Mouse (Mus musculus) kidney, postnatal 0 days (tissue): ENCODE measurements around the gene Tgm5. TPM values are rescaled to one million over a fixed set of nuclear protein-coding genes. Genes with fewer than 3 reads are reported as not detected.
"Not testable (repeated sequence)": the region's sequence is repeated elsewhere in the genome, so short reads cannot be mapped to it uniquely, and the experiment has no call there.

ENCODE experiments used
- ATAC-seq: fragments of 200-750 bp; cut with Nextera tagmentation; replicated peaks from 2 replicates; pipeline ENCODE4 v1.8.0; 2017; ENCODE audit warnings: low read depth, moderate number of reproducible peaks, moderate TSS enrichment, moderate library complexity; ENCODE audit not compliant: low FRiP score
- DNase-seq: peaks from one replicate; pipeline ENCODE4 v3.0.0-alpha.2; 2016; ENCODE audit warnings: low spot score
- H3K27ac ChIP-seq: fragments of 300-500 bp; sonication (generic); 2 replicates; pipeline ENCODE4 v1.5.1; 2014; ENCODE audit warnings: mild to moderate bottlenecking
- H3K27me3 ChIP-seq: fragments of 300-500 bp; sonication (generic); 2 replicates; pipeline ENCODE4 v1.6.1; 2014; ENCODE audit warnings: low read length, mixed read lengths; ENCODE audit not compliant: insufficient read depth
- H3K36me3 ChIP-seq: fragments of 300-500 bp; sonication (generic); 2 replicates; pipeline ENCODE4 v1.6.1; 2014; ENCODE audit warnings: low read length, mixed read lengths; ENCODE audit not compliant: insufficient read depth
- H3K4me1 ChIP-seq: fragments of 300-500 bp; sonication (generic); replicated peaks from 2 replicates; pipeline ENCODE4 v1.6.1; 2014; ENCODE audit warnings: antibody characterized with exemption, low read length, mixed read lengths; ENCODE audit not compliant: insufficient read depth
- H3K4me2 ChIP-seq: fragments of 300-500 bp; sonication (generic); 2 replicates; pipeline ENCODE4 v1.6.1; 2014; ENCODE audit warnings: mild to moderate bottlenecking, low read length, moderate library complexity, mixed read lengths
- H3K4me3 ChIP-seq: fragments of 300-500 bp; sonication (generic); replicated peaks from 2 replicates; pipeline ENCODE4 v1.5.1; 2014; ENCODE audit warnings: low read depth, low read length
- H3K9ac ChIP-seq: fragments of 300-500 bp; sonication (generic); 2 replicates; pipeline ENCODE4 v1.6.1; 2014; ENCODE audit warnings: low read depth, low read length
- H3K9me3 ChIP-seq: fragments of 300-500 bp; sonication (generic); replicated peaks from 2 replicates; pipeline ENCODE4 v1.6.1; 2016; ENCODE audit warnings: low read length, inconsistent platforms, mixed read lengths
- CTCF ChIP-seq: IDR thresholded peaks from 2 replicates; pipeline ENCODE4 v1.5.1; 2016; ENCODE audit warnings: antibody characterized with exemption, low read depth, mild to moderate bottlenecking, moderate library complexity
- WGBS: fragments of 180-500 bp; shearing (Covaris S2); extraction: QIAGEN DNeasy Blood & Tissue Kit; methylation state at CpG from one replicate; pipeline ENCODE4 v1.1.7; 2014; 5-methylcytosine and 5-hydroxymethylcytosine counted together
- polyA plus RNA-seq: library from polyadenylated mRNA; unstranded; fragments of >200 nt; fragmentation: Nextera tagmentation; extraction: Ambion mirVana; gene quantifications from 2 replicates; pipeline ENCODE4 v1.2.1, GENCODE M21; 2015

Gene Tgm5
- polyA plus RNA-seq, 1 experiment from 2014 or later, result 0.76 TPM

DNA sequence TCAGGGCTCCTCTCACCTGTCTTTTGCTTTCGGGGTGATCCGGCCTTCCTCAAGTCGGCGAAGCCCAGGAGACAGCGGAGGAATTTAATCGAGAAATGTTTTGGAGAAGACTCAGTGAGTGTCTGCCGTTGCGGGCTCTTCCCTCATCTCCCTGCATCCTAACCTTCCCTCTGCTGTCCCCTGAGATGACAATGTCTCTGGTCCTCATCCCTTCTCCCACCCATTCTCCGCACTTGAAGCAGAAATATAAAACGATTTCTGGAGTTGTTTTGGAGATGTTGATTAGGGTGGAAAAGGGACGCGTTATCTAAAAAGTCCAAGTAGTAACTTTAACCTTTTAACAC lies 77.0 kb downstream of the Tgm5 start:
- H3K4me3 ChIP-seq, result peak overlapping the region; percentile 65
- H3K4me2 ChIP-seq, result peak overlapping the region; percentile 71
- WGBS, result under 1% methylated on average over 12 of the region's 12 CpGs
- H3K9ac ChIP-seq, result peak overlapping the region; percentile 65
- peak overlapping the region; percentile 60; the same call in 1 of the 2 replicates for H3K27ac ChIP-seq
- 0 out of 2 replicates have a peak, but pooled peaks cover 9% of the 10 kb centered on the region for H3K4me1 ChIP-seq
- no peak for TF ChIP-seq CTCF
- DNase-seq (peak; percentile 7), ATAC-seq (no peak)
- no peaks in the 10 kb centered on the region for H3K27me3 ChIP-seq
- H3K36me3 ChIP-seq, result peaks cover 16% of the 10 kb centered on the region; the same call in 1 of the 2 replicates
- H3K9me3 ChIP-seq, result no peaks in the 10 kb centered on the region

DNA sequence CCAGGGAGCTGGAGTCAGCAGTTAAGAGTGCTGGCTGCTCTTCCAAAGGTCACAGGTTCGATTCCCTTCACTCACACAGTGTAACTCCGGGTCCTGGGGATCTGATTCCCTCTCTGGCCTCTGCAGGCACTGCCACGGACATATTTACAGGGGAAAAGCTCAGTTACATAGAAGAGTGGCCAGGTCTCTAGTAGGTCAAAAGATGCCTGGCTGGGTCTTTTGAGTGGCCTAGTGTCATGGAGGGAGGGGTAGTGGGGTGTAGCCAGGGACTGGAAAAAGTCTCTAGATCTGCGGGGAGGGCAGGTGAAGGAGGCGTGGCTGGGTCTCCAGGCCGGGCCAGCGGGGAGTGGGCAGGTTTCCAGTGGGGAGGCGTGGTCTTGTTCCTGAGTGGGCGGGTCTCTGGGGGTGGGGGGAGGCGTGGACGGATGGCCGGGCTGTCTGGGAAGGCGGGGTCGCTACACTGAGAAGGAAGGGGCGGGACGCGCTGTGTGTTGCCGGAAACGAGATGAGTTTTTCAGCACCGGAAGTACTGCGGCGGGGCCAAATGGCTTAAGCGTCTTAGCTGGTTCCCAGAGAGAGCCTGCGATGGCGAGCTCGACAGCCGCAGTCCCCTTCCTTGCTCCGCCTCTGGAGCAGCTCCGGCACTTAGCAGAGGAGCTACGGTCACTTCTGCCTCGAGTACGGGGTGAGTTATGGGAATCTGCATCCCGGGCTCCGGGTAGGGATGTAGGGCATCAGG lies 77.5 kb downstream of the Tgm5 start, which contains the start of gene Ccndbp1:
TSS of gene Ccndbp1 (plus strand) at position 479 of the 739 bp plus-strand sequence.
- H3K9ac ChIP-seq, result peak within 1 kb of the TSS; percentile 65
- 0 out of 2 replicates have a peak, but pooled peaks cover 9% of the 10 kb centered on the region for H3K4me1 ChIP-seq
- no peak for TF ChIP-seq CTCF
- no peaks in the 10 kb centered on the region for H3K27me3 ChIP-seq
- DNase-seq (peak; percentile 98), ATAC-seq (peak; percentile 98)
- H3K4me2 ChIP-seq, result peak within 1 kb of the TSS; percentile 71
- H3K4me3 ChIP-seq, result peak within 1 kb of the TSS; percentile 65
- no peaks in the 10 kb centered on the region for H3K9me3 ChIP-seq
- H3K27ac ChIP-seq, result peak within 1 kb of the TSS; percentile 60; the same call in 1 of the 2 replicates
- H3K36me3 ChIP-seq, result peaks cover 16% of the 10 kb centered on the region; the same call in 1 of the 2 replicates
- WGBS, result under 1% methylated on average over 34 of the region's 34 CpGs

DNA sequence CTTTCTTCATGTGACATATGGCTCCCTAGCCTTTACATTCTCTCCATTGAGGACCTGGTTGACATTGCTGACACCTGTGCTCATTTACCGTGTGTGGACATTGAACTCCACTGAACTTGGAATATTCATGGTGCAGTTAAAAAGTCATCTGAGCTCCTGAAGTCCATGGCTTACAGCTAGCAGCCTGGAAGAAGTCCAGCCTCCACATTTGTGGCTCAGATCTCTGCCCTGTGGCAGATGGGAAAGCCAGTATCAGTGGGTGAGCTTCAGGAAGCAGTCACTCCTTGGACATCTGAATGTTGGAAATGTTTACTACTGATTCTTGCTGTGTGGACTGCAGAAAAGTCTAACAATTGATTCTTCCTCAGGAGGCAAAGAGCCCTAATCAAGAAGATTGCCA lies 78.7 kb downstream of the Tgm5 start:
- H3K9ac ChIP-seq, result no peak overlapping the region
- H3K4me1 ChIP-seq, result 0 out of 2 replicates have a peak, but pooled peaks cover 9% of the 10 kb centered on the region
- H3K9me3 ChIP-seq, result no peaks in the 10 kb centered on the region
- DNase-seq (no peak), ATAC-seq (no peak)
- TF ChIP-seq CTCF, result no peak
- WGBS, result 77% methylated on average over 1 of the region's 1 CpGs
- no peak overlapping the region for H3K4me2 ChIP-seq
- no peak overlapping the region for H3K27ac ChIP-seq
- no peaks in the 10 kb centered on the region for H3K27me3 ChIP-seq
- 0 out of 2 replicates have a peak, but pooled peaks cover 10% of the 10 kb centered on the region for H3K36me3 ChIP-seq
- no peak overlapping the region for H3K4me3 ChIP-seq

DNA sequence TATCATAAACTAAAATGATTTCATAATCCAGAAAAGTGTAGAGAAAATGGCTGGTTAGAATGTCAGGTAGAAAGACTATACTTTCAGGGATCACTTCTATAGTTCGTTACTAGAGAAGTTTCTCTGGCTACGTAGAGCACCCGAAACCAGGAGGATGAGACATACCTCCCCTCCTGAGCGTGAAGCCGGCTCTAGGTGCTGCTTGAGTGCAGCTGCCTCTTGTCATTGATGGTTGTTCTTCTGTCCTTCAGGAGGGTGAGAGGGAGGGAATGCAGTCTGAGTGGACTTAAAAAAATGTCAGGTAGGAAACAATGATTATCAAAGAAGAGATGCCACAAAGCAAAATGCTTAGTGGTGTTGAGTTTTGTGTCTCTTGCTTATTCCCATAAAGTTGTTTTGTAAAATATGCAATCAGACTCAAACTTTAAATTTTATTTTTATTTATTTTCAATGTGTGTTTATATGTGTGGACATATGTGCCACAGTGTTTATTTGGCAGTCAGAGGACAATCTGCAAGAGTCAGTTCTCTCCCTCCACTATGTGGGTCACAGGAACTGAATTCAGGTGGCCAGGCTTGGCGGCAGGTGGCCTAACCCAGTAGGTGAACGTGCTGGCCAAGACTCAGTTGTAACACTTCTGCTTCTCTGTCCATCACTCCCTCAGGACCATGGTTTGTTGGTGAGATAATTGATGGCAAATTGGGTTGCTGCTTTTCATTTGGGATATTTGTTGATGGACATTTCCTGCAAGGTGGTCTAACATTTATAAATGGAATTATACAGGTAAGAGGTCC lies 81.4 kb downstream of the Tgm5 start:
- 79% methylated on average over 7 of the region's 7 CpGs for WGBS
- no peak for DNase-seq
- Histone ChIP-seq H3K4me2 (no peak overlapping the region), H3K4me3 (no peak overlapping the region), H3K4me1 (0 out of 2 replicates have a peak, but pooled peaks cover 4% of the 10 kb centered on the region), H3K27ac (no peak overlapping the region), H3K27me3 (no peaks in the 10 kb centered on the region), H3K9ac (no peak overlapping the region), H3K36me3 (no peaks in the 10 kb centered on the region), H3K9me3 (no peaks in the 10 kb centered on the region)
- ATAC-seq, result no peak
- TF ChIP-seq CTCF, result no peak

DNA sequence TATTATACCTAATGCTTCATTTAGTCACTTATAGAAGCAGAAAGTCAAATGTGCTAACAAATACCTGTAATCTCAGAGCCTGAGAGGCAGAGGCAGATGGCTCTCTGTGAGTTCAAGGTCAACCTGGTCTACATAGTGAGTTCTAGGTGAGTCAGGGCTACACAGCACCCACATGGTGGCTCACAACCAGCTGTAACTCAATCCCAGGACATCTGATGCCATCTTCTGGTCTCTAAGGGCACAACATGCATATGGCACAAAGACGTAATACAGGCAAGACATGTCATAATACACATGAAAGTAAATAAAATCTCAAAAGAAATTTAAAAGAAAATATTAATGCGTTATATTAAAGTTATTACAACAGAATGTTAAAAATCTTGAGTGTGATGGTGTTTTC lies 82.1 kb downstream of the Tgm5 start:
- no peak for DNase-seq
- Histone ChIP-seq H3K4me1 (no peaks in the 10 kb centered on the region), H3K9ac (no peak overlapping the region), H3K36me3 (no peaks in the 10 kb centered on the region), H3K27ac (no peak overlapping the region), H3K27me3 (no peaks in the 10 kb centered on the region), H3K4me3 (no peak overlapping the region), H3K9me3 (no peaks in the 10 kb centered on the region), H3K4me2 (no peak overlapping the region)
- peak; percentile 56; the same call in 1 of the 2 replicates for TF ChIP-seq CTCF
- WGBS, result 80% methylated on average over 2 of the region's 2 CpGs
- ATAC-seq, result no peak

DNA sequence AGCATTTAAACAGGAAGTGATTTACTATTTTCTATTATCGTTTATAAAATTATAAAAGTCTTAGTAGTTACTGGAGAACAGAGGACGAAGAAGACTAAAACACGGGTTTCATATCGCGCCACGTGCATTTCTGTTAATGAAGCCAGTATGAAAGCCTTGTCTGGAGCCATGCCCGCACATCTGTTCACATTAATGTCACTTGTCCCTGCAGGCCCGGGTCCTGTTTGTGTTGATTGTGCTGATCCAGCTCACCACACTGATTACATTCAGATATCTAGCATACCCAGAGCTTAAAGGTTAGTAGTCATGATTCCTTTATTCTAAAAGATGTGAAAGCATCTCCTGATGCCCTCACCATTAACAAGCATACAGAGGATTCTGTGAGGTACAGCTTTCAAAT lies 86.8 kb downstream of the Tgm5 start:
- ATAC-seq (no peak), DNase-seq (no peak)
- Histone ChIP-seq H3K4me2 (no peak overlapping the region), H3K9ac (no peak overlapping the region), H3K9me3 (no peaks in the 10 kb centered on the region), H3K27me3 (no peaks in the 10 kb centered on the region), H3K36me3 (no peaks in the 10 kb centered on the region), H3K4me1 (no peaks in the 10 kb centered on the region), H3K4me3 (no peak overlapping the region), H3K27ac (no peak overlapping the region)
- 91% methylated on average over 8 of the region's 8 CpGs for WGBS
- TF ChIP-seq CTCF, result no peak

DNA sequence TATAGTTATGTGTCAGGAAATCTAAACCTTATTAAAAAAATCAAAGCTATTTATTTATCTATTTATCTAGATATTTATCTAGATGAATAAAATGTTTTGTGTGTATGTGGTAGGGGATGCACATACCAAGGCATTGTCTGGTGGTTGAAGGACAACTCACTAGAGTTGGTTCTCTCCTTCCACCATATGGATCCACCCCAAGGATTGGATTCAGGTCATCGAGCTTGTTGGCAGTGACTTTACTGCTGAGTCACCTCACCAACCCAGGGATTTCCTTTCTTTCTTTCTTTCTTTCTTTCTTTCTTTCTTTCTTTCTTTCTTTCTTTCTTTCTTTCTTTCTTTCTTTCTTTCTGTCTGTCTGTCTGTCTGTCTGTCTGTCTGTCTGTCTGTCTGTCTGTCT lies 89.0 kb downstream of the Tgm5 start:
- H3K4me2 ChIP-seq, H3K4me1 ChIP-seq, H3K4me3 ChIP-seq, H3K9ac ChIP-seq, H3K27ac ChIP-seq, H3K9me3 ChIP-seq, H3K27me3 ChIP-seq, DNase-seq, H3K36me3 ChIP-seq, ATAC-seq: not testable (repeated sequence)
- 70% methylated on average over 1 of the region's 1 CpGs for WGBS
